Mouse (Mus musculus): ENCODE data around the gene Agfg1. TPM values are rescaled to one million over a fixed set of nuclear protein-coding genes. Genes with fewer than 3 reads are reported as not detected.

Agfg1 gene
- 27.0 and 27.9 TPM in 2 replicates for polyA plus RNA-seq (2015; fragmentation: Nextera tagmentation; extraction: Ambion mirVana)

- Histone ChIP-seq H3K27me3 (replicated peaks) (no peaks in the 10 kb centered on the region), H3K27ac (peak within 1 kb of the TSS; percentile 80), H3K9ac (peak within 1 kb of the TSS; percentile 95), H3K36me3 (no peaks in the 10 kb centered on the region), H3K4me3 (replicated peaks) (peak within 1 kb of the TSS; percentile 99), H3K4me2 (peak within 1 kb of the TSS; percentile 73), H3K4me1 (peaks cover 3% of the 10 kb centered on the region), H3K9me3 (no peaks in the 10 kb centered on the region)
- under 1% methylated on average over 34 of the region's 34 CpGs for WGBS
- ATAC-seq (ENCODE audit: insufficient read depth, low FRiP score, low read depth), result peak; percentile 85
Measured at GRCm38 (mm10) chr1:82839296-82839613, at the start of gene Agfg1. Gene Agfg1 (plus strand): TSS chr1:82839483.

GRCm38 (mm10) chr1:82791105-82791504, 48.2 kb upstream of the Agfg1 start:
- no peaks in the 10 kb centered on the region; the same call in 1 of the 2 replicates for H3K4me1 ChIP-seq
- H3K27me3 ChIP-seq (replicated peaks), result no peaks in the 10 kb centered on the region
- H3K9ac ChIP-seq, result no peak overlapping the region
- H3K27ac ChIP-seq, result no peak overlapping the region
- no peak overlapping the region for H3K4me2 ChIP-seq
- H3K9me3 ChIP-seq, result no peaks in the 10 kb centered on the region
- H3K36me3 ChIP-seq, result no peaks in the 10 kb centered on the region
- 78% methylated on average over 11 of the region's 11 CpGs for WGBS
- ATAC-seq (ENCODE audit: insufficient read depth, low FRiP score, low read depth), result no peak
- H3K4me3 ChIP-seq (replicated peaks), result no peak overlapping the region

- WGBS, result 88% methylated on average over 6 of the region's 6 CpGs
- H3K4me3 ChIP-seq (replicated peaks), result no peak overlapping the region
- no peaks in the 10 kb centered on the region for H3K36me3 ChIP-seq
- no peak for ATAC-seq (ENCODE audit: insufficient read depth, low FRiP score, low read depth)
- no peak overlapping the region for H3K9ac ChIP-seq
- H3K27ac ChIP-seq, result no peak overlapping the region
- no peaks in the 10 kb centered on the region for H3K9me3 ChIP-seq
- H3K4me2 ChIP-seq, result no peak overlapping the region
- H3K4me1 ChIP-seq, result no peaks in the 10 kb centered on the region; the same call in 1 of the 2 replicates
- no peaks in the 10 kb centered on the region for H3K27me3 ChIP-seq (replicated peaks)
Measured at GRCm38 (mm10) chr1:82792238-82792637, 47.0 kb upstream of the Agfg1 start.

GRCm38 (mm10) chr1:82793110-82793509, 46.2 kb upstream of the Agfg1 start:
- no peaks in the 10 kb centered on the region for H3K36me3 ChIP-seq
- H3K27me3 ChIP-seq (replicated peaks), result no peaks in the 10 kb centered on the region
- no peak for ATAC-seq (ENCODE audit: insufficient read depth, low FRiP score, low read depth)
- no peaks in the 10 kb centered on the region for H3K9me3 ChIP-seq
- no peak overlapping the region for H3K9ac ChIP-seq
- H3K4me3 ChIP-seq (replicated peaks), result no peak overlapping the region
- H3K4me2 ChIP-seq, result no peak overlapping the region
- no peak overlapping the region for H3K27ac ChIP-seq
- no peaks in the 10 kb centered on the region for H3K4me1 ChIP-seq
- WGBS, result 72% methylated on average over 3 of the region's 3 CpGs

GRCm38 (mm10) chr1:82793986-82794385, 45.3 kb upstream of the Agfg1 start:
- ATAC-seq (ENCODE audit: insufficient read depth, low FRiP score, low read depth), result no peak
- no peak overlapping the region for H3K27ac ChIP-seq
- H3K27me3 ChIP-seq (replicated peaks), result no peaks in the 10 kb centered on the region
- no peaks in the 10 kb centered on the region for H3K36me3 ChIP-seq
- H3K9ac ChIP-seq, result no peak overlapping the region
- H3K4me1 ChIP-seq, result no peaks in the 10 kb centered on the region
- no peak overlapping the region for H3K4me2 ChIP-seq
- H3K9me3 ChIP-seq, result no peaks in the 10 kb centered on the region
- 70% methylated on average over 4 of the region's 4 CpGs for WGBS
- H3K4me3 ChIP-seq (replicated peaks), result no peak overlapping the region

- Histone ChIP-seq H3K4me1 (no peaks in the 10 kb centered on the region), H3K4me2 (no peak overlapping the region), H3K9me3 (no peaks in the 10 kb centered on the region), H3K36me3 (no peaks in the 10 kb centered on the region), H3K27ac (no peak overlapping the region), H3K27me3 (replicated peaks) (no peaks in the 10 kb centered on the region), H3K9ac (no peak overlapping the region), H3K4me3 (replicated peaks) (no peak overlapping the region)
- no peak for ATAC-seq (ENCODE audit: insufficient read depth, low FRiP score, low read depth)
- 61% methylated on average over 2 of the region's 2 CpGs for WGBS
Measured at GRCm38 (mm10) chr1:82795211-82795610, 44.1 kb upstream of the Agfg1 start.

- Histone ChIP-seq H3K9me3 (no peaks in the 10 kb centered on the region), H3K4me3 (replicated peaks) (no peak overlapping the region), H3K4me1 (no peaks in the 10 kb centered on the region), H3K4me2 (no peak overlapping the region), H3K27ac (no peak overlapping the region), H3K36me3 (no peaks in the 10 kb centered on the region), H3K9ac (no peak overlapping the region), H3K27me3 (replicated peaks) (no peaks in the 10 kb centered on the region)
- WGBS, result 50% methylated on average over 18 of the region's 18 CpGs
- ATAC-seq (ENCODE audit: insufficient read depth, low FRiP score, low read depth), result no peak
Measured at GRCm38 (mm10) chr1:82795702-82796443, 43.4 kb upstream of the Agfg1 start.

GRCm38 (mm10) chr1:82797088-82797487, 42.2 kb upstream of the Agfg1 start:
- H3K9ac ChIP-seq, result no peak overlapping the region
- no peak overlapping the region for H3K4me2 ChIP-seq
- H3K27me3 ChIP-seq (replicated peaks), result no peaks in the 10 kb centered on the region
- no peak overlapping the region for H3K4me3 ChIP-seq (replicated peaks)
- no peaks in the 10 kb centered on the region for H3K4me1 ChIP-seq
- no peaks in the 10 kb centered on the region for H3K36me3 ChIP-seq
- WGBS, result 80% methylated on average over 4 of the region's 4 CpGs
- no peak overlapping the region for H3K27ac ChIP-seq
- no peak for ATAC-seq (ENCODE audit: insufficient read depth, low FRiP score, low read depth)
- H3K9me3 ChIP-seq, result no peaks in the 10 kb centered on the region

GRCm38 (mm10) chr1:82798304-82798703, 41.0 kb upstream of the Agfg1 start:
- no peak for ATAC-seq (ENCODE audit: insufficient read depth, low FRiP score, low read depth)
- 47% methylated on average over 5 of the region's 5 CpGs for WGBS

GRCm38 (mm10) chr1:82798922-82799321, 40.4 kb upstream of the Agfg1 start:
- H3K9me3 ChIP-seq, result no peaks in the 10 kb centered on the region
- H3K27me3 ChIP-seq (replicated peaks), result no peaks in the 10 kb centered on the region
- no peaks in the 10 kb centered on the region for H3K4me1 ChIP-seq
- H3K36me3 ChIP-seq, result no peaks in the 10 kb centered on the region
- H3K4me3 ChIP-seq (replicated peaks), result no peak overlapping the region
- no peak for ATAC-seq (ENCODE audit: insufficient read depth, low FRiP score, low read depth)
- H3K9ac ChIP-seq, result no peak overlapping the region
- 78% methylated on average over 4 of the region's 4 CpGs for WGBS
- H3K27ac ChIP-seq, result no peak overlapping the region
- no peak overlapping the region for H3K4me2 ChIP-seq

More at GRCm38 (mm10) chr1:82798304-82798703, 41.0 kb upstream of the Agfg1 start:
- H3K9me3 ChIP-seq, result no peaks in the 10 kb centered on the region
- no peak overlapping the region for H3K4me2 ChIP-seq
- no peak overlapping the region for H3K9ac ChIP-seq
- no peaks in the 10 kb centered on the region for H3K36me3 ChIP-seq
- no peak overlapping the region for H3K4me3 ChIP-seq (replicated peaks)
- no peaks in the 10 kb centered on the region for H3K27me3 ChIP-seq (replicated peaks)
- no peaks in the 10 kb centered on the region for H3K4me1 ChIP-seq
- no peak overlapping the region for H3K27ac ChIP-seq

GRCm38 (mm10) chr1:82801105-82801783, 38.0 kb upstream of the Agfg1 start:
- H3K4me1 ChIP-seq, result no peaks in the 10 kb centered on the region
- H3K27ac ChIP-seq, result no peak overlapping the region
- 76% methylated on average over 12 of the region's 12 CpGs for WGBS
- H3K36me3 ChIP-seq, result no peaks in the 10 kb centered on the region
- no peak overlapping the region for H3K9ac ChIP-seq
- no peaks in the 10 kb centered on the region for H3K9me3 ChIP-seq
- H3K27me3 ChIP-seq (replicated peaks), result no peaks in the 10 kb centered on the region
- H3K4me3 ChIP-seq (replicated peaks), result no peak overlapping the region
- no peak for ATAC-seq (ENCODE audit: insufficient read depth, low FRiP score, low read depth)
- no peak overlapping the region for H3K4me2 ChIP-seq

GRCm38 (mm10) chr1:82803608-82804007, 35.7 kb upstream of the Agfg1 start:
- Histone ChIP-seq H3K4me2 (no peak overlapping the region), H3K27me3 (replicated peaks) (no peaks in the 10 kb centered on the region), H3K36me3 (no peaks in the 10 kb centered on the region), H3K9me3 (no peaks in the 10 kb centered on the region), H3K27ac (no peak overlapping the region), H3K4me3 (replicated peaks) (no peak overlapping the region), H3K4me1 (no peaks in the 10 kb centered on the region), H3K9ac (no peak overlapping the region)
- ATAC-seq (ENCODE audit: insufficient read depth, low FRiP score, low read depth), result no peak
- WGBS, result 75% methylated on average over 7 of the region's 7 CpGs

All from stomach, embryonic 15.5 days (tissue).